In genomic region chr7:35579849-35580248, GRCm38 (mm10) we compare ENCODE assay signal across 8 mouse cellular contexts. TPM values are rescaled to one million over a fixed set of nuclear protein-coding genes. Genes with fewer than 3 reads are reported as not detected.
A peak's percentile ranks its signal among the peaks of the same experiment; 100 is the strongest.
DNase-seq lines count a peak whose midpoint lies in the region; ATAC-seq and TF ChIP-seq lines count a peak whose summit lies in the region.

No protein-coding gene starts in this region.

- no peaks in the 10 kb centered on the region for H3K36me3 ChIP-seq in liver, embryonic 12.5 days

- no peak for ATAC-seq in liver, embryonic 12.5 days

- H3K4me2 ChIP-seq in liver, embryonic 12.5 days, result no peak overlapping the region

- H3K27me3 ChIP-seq in liver, embryonic 12.5 days (replicated peaks), result peaks cover 80% of the 10 kb centered on the region

- TF ChIP-seq CTCF in olfactory bulb, adult 2 months (IDR thresholded peaks at IDR 0.05; ENCODE audit: insufficient read depth, low read depth, low read length), result 0 out of 2 replicates have a peak, but pooled peaks have one; percentile 12

- intact Hi-C loops in left cerebral cortex, postnatal 14 days (cut with DNase I), result no loop called here

- no peak overlapping the region for H3K4me3 ChIP-seq in liver, embryonic 12.5 days
- H3K4me3 ChIP-seq in olfactory bulb, adult 2 months (ENCODE audit: insufficient read depth, low read depth, low read length), result no peak overlapping the region

- H3K4me1 ChIP-seq in liver, embryonic 12.5 days, result peaks cover 10% of the 10 kb centered on the region
- peaks cover 7% of the 10 kb centered on the region for H3K4me1 ChIP-seq in olfactory bulb, adult 2 months (ENCODE audit: control insufficient read depth, insufficient read depth, low read length)

- no peaks in the 10 kb centered on the region for H3K9me3 ChIP-seq in liver, embryonic 12.5 days (replicated peaks)

- peak; percentile 26 to 60 for DNase-seq in cerebellum, postnatal 25 days
- DNase-seq in cerebellum, adult 8-10 months, result no peak
- peak; percentile 68 for DNase-seq in liver
- DNase-seq in adrenal gland, adult 2 months, result peak; percentile 31
- peak; percentile 39 for DNase-seq in kidney, postnatal 14 days
- no peak for DNase-seq in left cerebral cortex, postnatal 14 days (ENCODE audit: low spot score in 2 of 2)

- no peak overlapping the region for H3K27ac ChIP-seq in liver, embryonic 12.5 days
- no peak overlapping the region for H3K27ac ChIP-seq in olfactory bulb, adult 2 months (ENCODE audit: insufficient read depth, low read depth, low read length)

- 39% methylated on average over 4 of the region's 4 CpGs for WGBS in liver, embryonic 12.5 days (ENCODE audit: insufficient replicate concordance)
- 42% methylated on average over 4 of the region's 4 CpGs for WGBS in olfactory bulb, adult 2 months

- TF ChIP-seq POLR2A in olfactory bulb, adult 2 months (IDR thresholded peaks at IDR 0.05; ENCODE audit: insufficient read depth, low read depth, low read length), result no peak

- no peak overlapping the region for H3K9ac ChIP-seq in liver, embryonic 12.5 days

RNA-seq across cellular contexts. Expression of gene Rgs9bp, which starts 5.5 kb away (rescaled TPM):
- 0.06 and 0.11 TPM in 2 replicates for polyA plus RNA-seq in liver, embryonic 12.5 days (2016; fragmentation: Nextera tagmentation; extraction: Ambion mirVana)
- under 1 TPM; 0.17 to 0.21 TPM for total RNA-seq in adrenal gland, adult 2 months (2021)
- polyA plus RNA-seq in adrenal gland, adult 2 months (2012; rRNA removed), result 0.04 and 0.07 TPM in 2 replicates
- polyA plus RNA-seq in olfactory bulb, adult 2 months (2012; ENCODE audit: insufficient read depth, insufficient read length, low replicate concordance, missing spikeins), result not detected in 2 replicates
- 1 to 10 TPM; 1.2 to 1.5 TPM for total RNA-seq in left cerebral cortex, postnatal 14 days (2021)

RNA-seq across cellular contexts. Expression of gene Ankrd27, which starts 6.2 kb away (rescaled TPM):
- polyA plus RNA-seq in liver, embryonic 12.5 days (2016; fragmentation: Nextera tagmentation; extraction: Ambion mirVana), result 43.1 and 45.5 TPM in 2 replicates
- total RNA-seq in adrenal gland, adult 2 months (2021), result 10 to 100 TPM; 27.7 to 30.4 TPM
- polyA plus RNA-seq in adrenal gland, adult 2 months (2012; rRNA removed), result 14.5 and 19.9 TPM in 2 replicates
- polyA plus RNA-seq in olfactory bulb, adult 2 months (2012; ENCODE audit: insufficient read depth, insufficient read length, low replicate concordance, missing spikeins), result not detected in 2 replicates
- 10 to 100 TPM; 46.0 to 48.1 TPM for total RNA-seq in left cerebral cortex, postnatal 14 days (2021)

RNA-seq across cellular contexts. Expression of gene Nudt19, which starts 23.7 kb away (rescaled TPM):
- 99.9 and 102 TPM in 2 replicates for polyA plus RNA-seq in liver, embryonic 12.5 days (2016; fragmentation: Nextera tagmentation; extraction: Ambion mirVana)
- 10 to 100 TPM; 53.1 to 53.5 TPM for total RNA-seq in adrenal gland, adult 2 months (2021)
- polyA plus RNA-seq in adrenal gland, adult 2 months (2012; rRNA removed), result 112 and 122 TPM in 2 replicates
- polyA plus RNA-seq in olfactory bulb, adult 2 months (2012; ENCODE audit: insufficient read depth, insufficient read length, low replicate concordance, missing spikeins), result not detected in 2 replicates
- 10 to 100 TPM; 66.8 to 67.4 TPM for total RNA-seq in left cerebral cortex, postnatal 14 days (2021)

RNA-seq across cellular contexts. Expression of gene Tdrd12, which starts 42.3 kb away (rescaled TPM):
- 0.30 TPM in 1 of 2 replicates, not detected in the other for polyA plus RNA-seq in liver, embryonic 12.5 days (2016; fragmentation: Nextera tagmentation; extraction: Ambion mirVana)
- total RNA-seq in adrenal gland, adult 2 months (2021), result under 1 TPM in 1 of 2 experiments, not detected in 1; 0.23 TPM
- polyA plus RNA-seq in adrenal gland, adult 2 months (2012; rRNA removed), result not detected in 2 replicates
- polyA plus RNA-seq in olfactory bulb, adult 2 months (2012; ENCODE audit: insufficient read depth, insufficient read length, low replicate concordance, missing spikeins), result not detected in 2 replicates
- total RNA-seq in left cerebral cortex, postnatal 14 days (2021), result under 1 TPM; 0.49 to 0.64 TPM

Comparison
In these comparisons a context has a peak if more than half of its experiments do, and no peak if none do; other contexts are left out.
1. DNase-seq: peak in cerebellum, postnatal 25 days (2 of 2), liver (single experiment), adrenal gland, adult 2 months (single experiment) and kidney, postnatal 14 days (single experiment); none in cerebellum, adult 8-10 months (single experiment) and left cerebral cortex, postnatal 14 days (0 of 2).
2. RNA of gene Ankrd27, which starts 6.2 kb away (polyA plus RNA-seq): 43.1 to 45.5 TPM in liver, embryonic 12.5 days and 14.5 to 19.9 TPM in adrenal gland, adult 2 months; not detected in olfactory bulb, adult 2 months; every median in the first group is over 10 times any median in the second.
3. RNA of gene Nudt19, which starts 23.7 kb away (polyA plus RNA-seq): 112 to 122 TPM in adrenal gland, adult 2 months and 99.9 to 102 TPM in liver, embryonic 12.5 days; not detected in olfactory bulb, adult 2 months; every median in the first group is over 100 times any median in the second.